Mouse (Mus musculus): ENCODE measurements around the gene Clec4e. TPM values are rescaled to one million over a fixed set of nuclear protein-coding genes. Genes with fewer than 3 reads are reported as not detected.

The Clec4e gene
- total RNA-seq, 2 experiments from 2014 or later: 1.5 to 3.4 TPM

DNA sequence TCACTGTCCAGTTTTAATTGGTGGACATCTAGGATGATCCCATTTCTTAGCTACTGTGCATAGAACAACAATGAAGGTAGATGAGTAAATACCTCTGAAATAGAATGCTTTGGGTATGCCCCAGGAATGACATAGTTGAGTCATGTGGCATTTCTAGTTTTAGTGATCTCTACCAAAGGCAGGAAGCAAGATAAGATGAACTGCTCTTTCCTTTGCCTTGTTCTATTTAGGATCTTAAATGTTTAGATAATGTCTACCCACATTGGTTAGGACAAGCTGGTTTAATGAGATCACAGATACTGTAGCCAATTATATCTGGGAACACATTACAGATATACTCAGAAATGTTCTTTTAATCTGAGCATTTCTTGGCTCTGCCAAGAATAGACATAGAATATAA, 52.1 kb downstream of the Clec4e start:
- no peak for ATAC-seq (replicated peaks; ENCODE audit: low FRiP score, low TSS enrichment, poor library complexity, severe bottlenecking)

Other genes with a start within 250 kb of the Clec4e start
- gene Clec4b1, start 239.9 kb downstream of the Clec4e start, total RNA-seq (2014; fragmentation: Nextera tagmentation): 4.7 TPM in 1 of 2 replicates, not detected in the other
- 6.6 TPM in 1 of 2 replicates, not detected in the other for gene Clec4b1, start 239.9 kb downstream of the Clec4e start, total RNA-seq (2017)
- gene Clec4a2, start 183.4 kb downstream of the Clec4e start, total RNA-seq (2014; fragmentation: Nextera tagmentation): 2.3 TPM in 1 of 2 replicates, not detected in the other
- gene Clec4a2, start 183.4 kb downstream of the Clec4e start, total RNA-seq (2017): 3.2 TPM in 1 of 2 replicates, not detected in the other
- gene Clec4b2, start 117.0 kb downstream of the Clec4e start, total RNA-seq (2014; fragmentation: Nextera tagmentation): not detected in 2 replicates
- gene Clec4b2, start 117.0 kb downstream of the Clec4e start, total RNA-seq (2017): 1.7 TPM in 1 of 2 replicates, not detected in the other
- gene Clec4n, start 60.0 kb downstream of the Clec4e start, total RNA-seq (2014; fragmentation: Nextera tagmentation): not detected in 2 replicates
- gene Clec4n, start 60.0 kb downstream of the Clec4e start, total RNA-seq (2017): 0.57 TPM in 1 of 2 replicates, not detected in the other
- 16.3 and 17.4 TPM in 2 replicates for gene Clec4d, start 27.8 kb downstream of the Clec4e start, total RNA-seq (2014; fragmentation: Nextera tagmentation)
- gene Clec4d, start 27.8 kb downstream of the Clec4e start, total RNA-seq (2017): 5.5 and 22.8 TPM in 2 replicates
- not detected in 2 replicates for gene Vmn2r19, start 18.5 kb upstream of the Clec4e start, total RNA-seq (2014; fragmentation: Nextera tagmentation)
- not detected in 2 replicates for gene Vmn2r19, start 18.5 kb upstream of the Clec4e start, total RNA-seq (2017)
- gene Vmn2r20, start 128.2 kb upstream of the Clec4e start, total RNA-seq (2014; fragmentation: Nextera tagmentation): not detected in 2 replicates
- not detected in 2 replicates for gene Vmn2r20, start 128.2 kb upstream of the Clec4e start, total RNA-seq (2017)
- not detected in 2 replicates for gene Vmn2r21, start 243.5 kb upstream of the Clec4e start, total RNA-seq (2014; fragmentation: Nextera tagmentation)
- gene Vmn2r21, start 243.5 kb upstream of the Clec4e start, total RNA-seq (2017): not detected in 2 replicates

All from megakaryocyte-erythroid progenitor cell, adult 5-6 weeks (primary cell).